Mouse (Mus musculus): ENCODE measurements at regions not wholly inside any gene's neighbourhood (a gene's known extent, or its start where the extent isn't known, plus 50 kb on each side); places are given as distances from the start of the nearest gene placed in this dataset.

DNA sequence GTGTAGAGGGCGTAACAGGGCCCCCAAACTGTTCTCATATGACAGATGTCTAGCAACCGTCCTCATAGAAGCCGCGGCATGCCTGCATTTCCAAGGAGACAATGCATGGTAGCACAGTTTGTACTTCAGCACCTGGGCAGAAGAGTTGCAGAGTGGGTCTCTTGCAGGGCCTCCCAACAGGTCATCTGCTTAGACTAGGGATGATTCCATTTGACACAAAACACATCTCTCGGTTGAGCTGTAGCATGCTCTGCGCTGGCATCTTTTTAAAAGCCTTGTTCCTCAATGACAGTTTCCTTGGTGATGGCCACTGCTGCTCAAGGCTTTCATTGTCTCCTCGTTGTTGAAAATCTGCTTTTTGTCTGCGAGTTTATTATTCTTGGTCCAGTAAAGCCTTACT is 546.1 kb downstream of the Ttll7 start:
- no peak overlapping the region for H3K4me2 ChIP-seq (ENCODE audit: low read depth, low read length)
- no peak for DNase-seq (ENCODE audit: low spot score)
- no peak overlapping the region for H3K4me3 ChIP-seq (ENCODE audit: low read depth, low read length)
- WGBS: 70% methylated on average over 8 of the region's 8 CpGs
- no peak for ATAC-seq (replicated peaks; ENCODE audit: insufficient number of reproducible peaks, low FRiP score, low TSS enrichment, low read depth)
- no peaks in the 10 kb centered on the region for H3K27me3 ChIP-seq (ENCODE audit: control insufficient read depth, insufficient read depth, low read length)
- no peak overlapping the region for H3K27ac ChIP-seq (replicated peaks; ENCODE audit: low read depth, low read length)
- H3K9me3 ChIP-seq (replicated peaks; ENCODE audit: control insufficient read depth, low read length): no peaks in the 10 kb centered on the region
- no peaks in the 10 kb centered on the region for H3K36me3 ChIP-seq (replicated peaks; ENCODE audit: control insufficient read depth, insufficient read depth, low read depth, low read length)
- H3K4me1 ChIP-seq (ENCODE audit: control insufficient read depth, insufficient read depth, low read length): no peaks in the 10 kb centered on the region
- H3K9ac ChIP-seq (replicated peaks; ENCODE audit: low read length): no peak overlapping the region

DNA sequence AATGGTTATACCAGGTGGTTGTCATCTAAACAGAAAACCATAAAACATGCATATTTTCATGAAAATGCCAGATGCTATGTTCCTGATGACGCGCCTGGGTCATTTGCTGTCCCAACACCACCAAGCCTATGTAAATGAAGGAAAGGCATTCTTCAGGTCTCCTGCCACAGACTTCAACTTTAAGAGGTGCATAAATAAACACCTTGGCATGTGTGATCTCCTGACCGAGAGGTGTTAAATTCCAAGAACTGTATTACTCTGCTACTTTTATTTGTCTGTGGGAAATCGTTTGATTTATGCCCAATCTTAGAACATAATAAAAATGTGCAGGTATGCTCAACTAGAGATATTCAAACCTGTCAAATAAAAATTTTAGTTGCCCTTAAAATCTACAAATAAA is 560.1 kb downstream of the Ttll7 start:
- H3K36me3 ChIP-seq (replicated peaks; ENCODE audit: control insufficient read depth, insufficient read depth, low read depth, low read length): no peaks in the 10 kb centered on the region
- H3K9ac ChIP-seq (replicated peaks; ENCODE audit: low read length): no peak overlapping the region
- H3K9me3 ChIP-seq (replicated peaks; ENCODE audit: control insufficient read depth, low read length): no peaks in the 10 kb centered on the region
- H3K27ac ChIP-seq (replicated peaks; ENCODE audit: low read depth, low read length): no peak overlapping the region
- no peaks in the 10 kb centered on the region for H3K27me3 ChIP-seq (ENCODE audit: control insufficient read depth, insufficient read depth, low read length)
- DNase-seq (ENCODE audit: low spot score): no peak
- H3K4me3 ChIP-seq (ENCODE audit: low read depth, low read length): no peak overlapping the region
- no peaks in the 10 kb centered on the region for H3K4me1 ChIP-seq (ENCODE audit: control insufficient read depth, insufficient read depth, low read length)
- WGBS: 86% methylated on average over 4 of the region's 4 CpGs
- ATAC-seq (replicated peaks; ENCODE audit: insufficient number of reproducible peaks, low FRiP score, low TSS enrichment, low read depth): no peak
- no peak overlapping the region for H3K4me2 ChIP-seq (ENCODE audit: low read depth, low read length)

DNA sequence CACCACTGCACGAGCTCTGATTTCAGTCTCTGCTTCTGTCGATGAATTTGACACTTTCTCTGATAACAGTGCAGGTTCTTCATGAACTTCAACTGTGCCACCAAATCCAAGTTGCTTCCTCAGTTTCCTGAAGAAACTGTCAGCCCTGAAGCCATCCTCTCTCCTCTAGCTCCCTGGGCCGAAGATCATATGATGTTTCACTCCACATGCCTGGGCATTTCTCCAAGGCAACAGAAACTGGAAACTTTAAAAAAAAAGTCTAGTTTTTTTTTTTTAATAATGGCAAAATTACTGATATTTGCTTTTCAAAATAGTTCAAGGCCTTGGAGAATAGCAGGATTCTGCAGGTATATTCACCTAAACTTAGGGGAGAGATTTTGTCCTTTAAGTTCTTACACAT is 564.8 kb downstream of the Ttll7 start:
- Histone ChIP-seq H3K36me3 (replicated peaks; ENCODE audit: control insufficient read depth, insufficient read depth, low read depth, low read length) (no peaks in the 10 kb centered on the region), H3K27ac (replicated peaks; ENCODE audit: low read depth, low read length) (no peak overlapping the region), H3K9me3 (replicated peaks; ENCODE audit: control insufficient read depth, low read length) (no peaks in the 10 kb centered on the region), H3K9ac (replicated peaks; ENCODE audit: low read length) (no peak overlapping the region), H3K27me3 (ENCODE audit: control insufficient read depth, insufficient read depth, low read length) (no peaks in the 10 kb centered on the region), H3K4me3 (ENCODE audit: low read depth, low read length) (no peak overlapping the region), H3K4me1 (ENCODE audit: control insufficient read depth, insufficient read depth, low read length) (no peaks in the 10 kb centered on the region), H3K4me2 (ENCODE audit: low read depth, low read length) (no peak overlapping the region)
- ATAC-seq (replicated peaks; ENCODE audit: insufficient number of reproducible peaks, low FRiP score, low TSS enrichment, low read depth) (no peak), DNase-seq (ENCODE audit: low spot score) (no peak)
- 64% methylated on average over 3 of the region's 3 CpGs for WGBS

DNA sequence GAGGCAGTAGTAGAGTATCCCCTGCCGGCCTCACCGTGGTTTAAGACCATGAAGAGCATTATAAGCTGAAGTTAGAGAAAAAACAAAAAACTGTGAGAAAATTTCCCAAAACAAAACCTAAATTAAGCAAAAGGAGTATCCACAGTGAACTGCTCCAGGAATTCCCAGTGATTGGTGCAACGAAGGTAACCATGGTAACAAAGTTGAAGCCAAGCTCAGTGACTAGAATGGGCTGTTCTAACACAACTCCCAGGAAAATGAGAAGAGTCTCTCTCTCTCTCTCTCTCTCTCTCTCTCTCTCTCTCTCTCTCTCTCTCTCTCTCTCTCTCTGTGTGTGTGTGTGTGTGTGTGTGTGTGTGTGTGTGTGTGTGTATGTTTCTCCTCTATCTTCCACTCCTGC is 567.0 kb downstream of the Ttll7 start:
- H3K9me3 ChIP-seq (replicated peaks; ENCODE audit: control insufficient read depth, low read length): no peaks in the 10 kb centered on the region
- ATAC-seq (replicated peaks; ENCODE audit: insufficient number of reproducible peaks, low FRiP score, low TSS enrichment, low read depth): no peak
- no peaks in the 10 kb centered on the region for H3K4me1 ChIP-seq (ENCODE audit: control insufficient read depth, insufficient read depth, low read length)
- no peak overlapping the region for H3K9ac ChIP-seq (replicated peaks; ENCODE audit: low read length)
- H3K4me2 ChIP-seq (ENCODE audit: low read depth, low read length): no peak overlapping the region
- H3K27ac ChIP-seq (replicated peaks; ENCODE audit: low read depth, low read length): no peak overlapping the region
- no peak overlapping the region for H3K4me3 ChIP-seq (ENCODE audit: low read depth, low read length)
- H3K27me3 ChIP-seq (ENCODE audit: control insufficient read depth, insufficient read depth, low read length): no peaks in the 10 kb centered on the region
- WGBS: 35% methylated on average over 3 of the region's 3 CpGs
- no peaks in the 10 kb centered on the region for H3K36me3 ChIP-seq (replicated peaks; ENCODE audit: control insufficient read depth, insufficient read depth, low read depth, low read length)
- no peak for DNase-seq (ENCODE audit: low spot score)

DNA sequence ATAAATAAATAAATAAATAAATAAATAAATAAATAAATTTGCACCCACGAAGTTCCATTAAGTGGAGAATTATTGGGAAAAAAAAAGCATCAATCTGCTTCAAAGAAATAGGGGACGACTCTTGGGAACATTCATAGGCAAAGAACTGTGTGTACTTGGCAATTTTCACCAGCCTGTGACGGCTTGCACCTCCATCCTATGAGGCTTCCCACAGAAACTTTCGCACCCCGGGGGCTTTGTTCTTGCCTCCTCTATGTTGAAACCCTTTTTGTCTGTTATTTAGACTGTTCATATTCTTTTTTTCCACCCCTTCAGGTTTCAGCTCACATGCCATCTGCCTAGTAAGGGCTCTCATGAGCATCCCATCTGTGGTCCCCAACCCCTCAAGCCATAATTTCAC is 570.0 kb downstream of the Ttll7 start:
- Histone ChIP-seq H3K36me3 (replicated peaks; ENCODE audit: control insufficient read depth, insufficient read depth, low read depth, low read length) (no peaks in the 10 kb centered on the region), H3K9ac (replicated peaks; ENCODE audit: low read length) (no peak overlapping the region), H3K4me1 (ENCODE audit: control insufficient read depth, insufficient read depth, low read length) (no peaks in the 10 kb centered on the region), H3K9me3 (replicated peaks; ENCODE audit: control insufficient read depth, low read length) (no peaks in the 10 kb centered on the region), H3K27me3 (ENCODE audit: control insufficient read depth, insufficient read depth, low read length) (no peaks in the 10 kb centered on the region), H3K4me3 (ENCODE audit: low read depth, low read length) (no peak overlapping the region), H3K4me2 (ENCODE audit: low read depth, low read length) (no peak overlapping the region), H3K27ac (replicated peaks; ENCODE audit: low read depth, low read length) (no peak overlapping the region)
- ATAC-seq (replicated peaks; ENCODE audit: insufficient number of reproducible peaks, low FRiP score, low TSS enrichment, low read depth) (no peak), DNase-seq (ENCODE audit: low spot score) (no peak)
- 82% methylated on average over 5 of the region's 5 CpGs for WGBS

DNA sequence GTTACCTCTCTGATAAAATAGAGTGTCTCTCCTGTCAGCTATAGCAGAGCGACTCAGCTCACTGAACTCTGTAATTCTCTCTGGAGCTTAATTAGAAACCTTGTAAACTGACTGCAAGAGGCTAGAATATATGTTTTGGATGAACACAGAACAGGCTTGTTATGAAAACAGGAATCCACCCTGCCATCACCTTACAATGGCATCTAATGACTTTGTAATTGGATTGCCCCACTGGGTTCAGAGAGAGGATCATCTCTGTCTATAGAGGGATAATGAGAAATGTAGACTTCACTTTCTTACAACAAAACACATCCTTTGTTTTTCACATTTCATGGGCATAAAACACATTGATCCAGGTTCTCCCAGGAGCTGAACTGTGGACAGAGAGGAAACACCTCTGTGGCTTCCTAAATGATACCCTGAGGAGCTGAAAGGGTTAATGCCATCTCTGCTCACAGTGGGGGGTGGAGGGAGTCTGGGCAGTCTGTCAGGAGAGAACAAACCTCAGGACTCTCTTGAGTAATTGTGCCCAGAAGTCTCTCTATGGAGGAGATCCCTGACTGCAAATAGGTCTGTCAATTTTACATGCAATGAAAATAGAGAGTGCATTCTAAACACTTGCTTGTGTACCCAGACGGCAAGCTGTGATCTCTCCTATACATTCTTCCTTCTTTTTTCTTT is 571.9 kb downstream of the Ttll7 start:
- Histone ChIP-seq H3K4me3 (ENCODE audit: low read depth, low read length) (no peak overlapping the region), H3K4me2 (ENCODE audit: low read depth, low read length) (no peak overlapping the region), H3K27me3 (ENCODE audit: control insufficient read depth, insufficient read depth, low read length) (no peaks in the 10 kb centered on the region), H3K4me1 (ENCODE audit: control insufficient read depth, insufficient read depth, low read length) (no peaks in the 10 kb centered on the region), H3K27ac (replicated peaks; ENCODE audit: low read depth, low read length) (no peak overlapping the region), H3K9me3 (replicated peaks; ENCODE audit: control insufficient read depth, low read length) (no peaks in the 10 kb centered on the region), H3K36me3 (replicated peaks; ENCODE audit: control insufficient read depth, insufficient read depth, low read depth, low read length) (no peaks in the 10 kb centered on the region), H3K9ac (replicated peaks; ENCODE audit: low read length) (no peak overlapping the region)
- ATAC-seq (replicated peaks; ENCODE audit: insufficient number of reproducible peaks, low FRiP score, low TSS enrichment, low read depth): no peak
- peak; percentile 22 for DNase-seq (ENCODE audit: low spot score)
- 19% methylated on average over 2 of the region's 2 CpGs for WGBS

DNA sequence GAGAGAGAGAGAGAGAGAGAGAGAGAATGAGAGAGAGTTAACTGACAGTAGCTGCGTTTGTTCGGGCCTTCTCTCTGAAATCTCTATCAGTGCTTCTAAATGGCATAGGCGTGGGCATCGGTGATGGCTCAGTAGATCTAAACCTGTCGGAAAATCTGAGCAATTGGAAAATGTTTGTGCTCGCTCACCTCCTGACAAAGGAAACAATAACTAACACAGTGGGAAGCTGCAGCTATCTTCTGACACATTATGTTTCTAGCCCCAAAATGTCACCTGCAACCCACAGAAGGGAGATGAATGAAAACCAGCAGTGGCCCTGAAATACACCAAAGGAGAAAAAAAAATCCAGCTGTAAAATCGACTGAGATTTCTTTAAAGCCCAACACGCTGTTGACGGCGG is 576.7 kb downstream of the Ttll7 start:
- H3K9ac ChIP-seq (replicated peaks; ENCODE audit: low read length): no peak overlapping the region
- no peaks in the 10 kb centered on the region for H3K9me3 ChIP-seq (replicated peaks; ENCODE audit: control insufficient read depth, low read length)
- no peaks in the 10 kb centered on the region for H3K36me3 ChIP-seq (replicated peaks; ENCODE audit: control insufficient read depth, insufficient read depth, low read depth, low read length)
- no peak for ATAC-seq (replicated peaks; ENCODE audit: insufficient number of reproducible peaks, low FRiP score, low TSS enrichment, low read depth)
- H3K4me2 ChIP-seq (ENCODE audit: low read depth, low read length): no peak overlapping the region
- WGBS: 39% methylated on average over 10 of the region's 10 CpGs
- H3K4me1 ChIP-seq (ENCODE audit: control insufficient read depth, insufficient read depth, low read length): no peaks in the 10 kb centered on the region
- H3K27ac ChIP-seq (replicated peaks; ENCODE audit: low read depth, low read length): no peak overlapping the region
- no peak for DNase-seq (ENCODE audit: low spot score)
- H3K27me3 ChIP-seq (ENCODE audit: control insufficient read depth, insufficient read depth, low read length): no peaks in the 10 kb centered on the region
- no peak overlapping the region for H3K4me3 ChIP-seq (ENCODE audit: low read depth, low read length)

DNA sequence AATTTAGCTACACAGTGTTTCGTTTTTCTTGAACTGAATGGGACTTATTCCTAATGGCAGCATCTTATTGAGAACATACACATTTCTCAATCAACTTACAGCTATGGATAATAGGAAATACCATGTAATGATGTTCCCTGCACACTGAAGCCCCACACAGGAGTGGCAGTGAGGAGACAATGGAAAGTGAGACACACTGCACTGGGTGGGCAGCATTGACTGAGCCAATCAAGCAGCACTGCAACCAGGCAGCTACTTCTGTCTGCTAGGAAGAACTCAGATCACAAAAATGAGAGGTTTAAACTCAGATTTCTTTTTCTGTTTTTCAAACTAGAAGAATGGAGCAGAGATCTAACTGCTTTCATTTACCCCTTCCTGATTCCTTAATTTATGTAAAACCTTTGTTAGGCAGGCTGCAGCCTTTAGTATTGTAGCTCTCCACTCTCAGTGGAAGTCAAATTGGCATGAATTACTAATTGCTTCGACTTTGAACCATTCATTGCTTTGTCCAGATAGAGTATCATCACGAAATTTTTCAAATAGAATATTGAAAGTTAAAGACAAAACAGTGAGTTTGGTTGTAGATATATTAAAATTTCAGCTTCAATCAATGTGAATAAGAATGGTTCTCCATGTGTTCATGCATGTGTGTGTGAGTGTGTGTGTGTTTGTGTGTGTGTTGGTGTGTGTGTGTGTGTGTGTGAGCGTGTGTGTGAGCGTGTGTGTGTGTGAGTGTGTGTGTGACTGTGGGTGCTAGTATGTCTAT is 590.9 kb downstream of the Ttll7 start:
- peaks cover 2% of the 10 kb centered on the region; the same call in 1 of the 2 replicates for H3K4me1 ChIP-seq (ENCODE audit: control insufficient read depth, insufficient read depth, low read length)
- no peaks in the 10 kb centered on the region for H3K9me3 ChIP-seq (replicated peaks; ENCODE audit: control insufficient read depth, low read length)
- H3K27me3 ChIP-seq (ENCODE audit: control insufficient read depth, insufficient read depth, low read length): no peaks in the 10 kb centered on the region
- WGBS: 70% methylated on average over 5 of the region's 5 CpGs
- no peak overlapping the region for H3K4me3 ChIP-seq (ENCODE audit: low read depth, low read length)
- no peak overlapping the region for H3K4me2 ChIP-seq (ENCODE audit: low read depth, low read length)
- H3K9ac ChIP-seq (replicated peaks; ENCODE audit: low read length): no peak overlapping the region
- no peak overlapping the region for H3K27ac ChIP-seq (replicated peaks; ENCODE audit: low read depth, low read length)
- DNase-seq (ENCODE audit: low spot score) (no peak), ATAC-seq (replicated peaks; ENCODE audit: insufficient number of reproducible peaks, low FRiP score, low TSS enrichment, low read depth) (no peak)
- H3K36me3 ChIP-seq (replicated peaks; ENCODE audit: control insufficient read depth, insufficient read depth, low read depth, low read length): no peaks in the 10 kb centered on the region

All from embryonic facial prominence, embryonic 11.5 days (tissue).